Mouse (Mus musculus) midbrain, embryonic 11.5 days (tissue): ENCODE measurements at regions not wholly inside any gene's neighbourhood (a gene's known extent, or its start where the extent isn't known, plus 50 kb on each side); places are given as distances from the start of the nearest gene placed in this dataset.

Experiments
- ATAC-seq: fragments of 200-750 bp; cut with Nextera tagmentation; 2 replicates; pipeline ENCODE4 v1.8.0; 2017; ENCODE audit warnings: moderate TSS enrichment, moderate library complexity; ENCODE audit not compliant: low FRiP score
- DNase-seq: peaks from one replicate; pipeline ENCODE4 v3.0.0; 2015; ENCODE audit warnings: low spot score; ENCODE audit errors: missing footprints
- H3K27ac ChIP-seq: fragments of 300-500 bp; sonication (generic); 2 replicates; pipeline ENCODE4 v1.5.1; 2014; ENCODE audit warnings: low read depth, low read length
- H3K27me3 ChIP-seq: fragments of 300-500 bp; sonication (generic); 2 replicates; pipeline ENCODE4 v1.6.1; 2014; ENCODE audit warnings: mild to moderate bottlenecking, low read length, moderate library complexity, mixed read lengths; ENCODE audit not compliant: control insufficient read depth, insufficient read depth
- H3K36me3 ChIP-seq: fragments of 300-500 bp; sonication (generic); 2 replicates; pipeline ENCODE4 v1.6.1; 2014; ENCODE audit warnings: mild to moderate bottlenecking, low read length, moderate library complexity, mixed read lengths; ENCODE audit not compliant: control insufficient read depth, insufficient read depth
- H3K4me1 ChIP-seq: fragments of 300-500 bp; sonication (generic); 2 replicates; pipeline ENCODE4 v1.6.1; 2014; ENCODE audit warnings: low read length; ENCODE audit not compliant: control insufficient read depth, insufficient read depth
- H3K4me2 ChIP-seq: fragments of 300-500 bp; sonication (generic); 2 replicates; pipeline ENCODE4 v1.6.1; 2014; ENCODE audit warnings: mild to moderate bottlenecking, moderate library complexity
- H3K4me3 ChIP-seq: fragments of 300-500 bp; sonication (generic); 2 replicates; pipeline ENCODE4 v1.5.1; 2014; ENCODE audit warnings: low read depth, low read length
- H3K9ac ChIP-seq: fragments of 300-500 bp; sonication (generic); 2 replicates; pipeline ENCODE4 v1.6.1; 2014; ENCODE audit warnings: low read length
- H3K9me3 ChIP-seq: fragments of 300-500 bp; sonication (generic); 2 replicates; pipeline ENCODE4 v1.6.1; 2016; ENCODE audit warnings: low read length; ENCODE audit not compliant: control insufficient read depth
- WGBS: fragments of 180-500 bp; shearing (Covaris S2); extraction: QIAGEN DNeasy Blood & Tissue Kit; methylation state at CpG from one replicate; pipeline ENCODE4 v1.1.7; 2014; 5-methylcytosine and 5-hydroxymethylcytosine counted together

DNA sequence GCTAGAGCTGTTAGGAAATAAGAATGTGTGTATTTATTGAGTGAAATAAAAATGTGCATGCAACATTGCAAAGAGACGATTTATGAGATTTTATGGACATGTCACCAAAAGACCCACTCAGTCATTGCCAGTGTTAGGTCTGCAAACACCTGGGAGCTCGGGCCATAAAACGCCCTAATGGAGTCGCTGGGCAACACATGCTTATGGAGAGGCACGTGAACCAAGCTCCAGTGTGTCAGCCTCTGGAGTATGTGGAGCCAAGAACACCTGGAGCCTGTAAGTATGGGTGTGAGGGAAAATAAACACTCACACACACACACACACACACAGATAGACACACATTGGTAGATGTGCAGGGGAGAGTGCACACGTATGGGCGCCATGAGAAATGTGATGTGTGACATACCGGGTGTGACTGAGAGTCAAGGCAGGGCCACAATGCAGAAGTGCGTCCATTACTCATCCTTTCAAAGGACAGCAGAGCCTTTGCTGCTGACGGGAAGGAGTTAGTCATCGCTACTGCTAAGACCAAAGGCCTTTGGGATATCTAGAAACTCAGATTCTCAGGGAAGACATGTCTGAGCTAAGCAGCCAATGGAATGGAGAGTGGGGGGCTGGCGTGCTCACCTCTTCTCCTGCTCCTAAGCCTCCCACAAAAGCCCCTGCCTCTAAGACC, 124.2 kb downstream of the Gm826 start:
- Histone ChIP-seq H3K27ac (no peak overlapping the region), H3K9ac (no peak overlapping the region), H3K27me3 (no peaks in the 10 kb centered on the region), H3K36me3 (no peaks in the 10 kb centered on the region), H3K4me1 (no peaks in the 10 kb centered on the region), H3K9me3 (no peaks in the 10 kb centered on the region), H3K4me2 (no peak overlapping the region), H3K4me3 (no peak overlapping the region)
- WGBS: 91% methylated on average over 12 of the region's 12 CpGs
- ATAC-seq: no peak
- no peak for DNase-seq

DNA sequence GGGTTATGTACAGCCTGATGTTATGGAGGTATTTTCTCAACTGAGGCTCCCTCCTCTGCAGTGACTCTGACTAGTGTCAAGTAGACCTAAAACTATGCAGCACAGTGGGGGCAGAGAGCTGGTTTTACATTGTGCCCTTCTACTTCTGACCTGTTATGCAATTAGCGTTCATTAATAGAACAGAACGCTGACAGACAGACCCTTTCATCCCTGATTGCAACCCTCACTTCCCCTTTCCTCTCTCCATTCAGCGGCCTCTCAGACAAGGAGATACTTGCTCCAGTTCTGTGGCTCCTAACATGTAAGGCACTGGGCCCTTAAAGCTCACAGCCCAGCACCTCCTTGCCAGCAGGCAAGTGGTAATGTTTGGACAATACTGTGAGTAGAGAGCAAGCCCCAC, 125.7 kb downstream of the Gm826 start:
- no peak overlapping the region for H3K9ac ChIP-seq
- no peaks in the 10 kb centered on the region for H3K27me3 ChIP-seq
- no peaks in the 10 kb centered on the region for H3K9me3 ChIP-seq
- no peak overlapping the region for H3K4me3 ChIP-seq
- WGBS: 80% methylated on average over 3 of the region's 3 CpGs
- no peak for ATAC-seq
- no peaks in the 10 kb centered on the region for H3K4me1 ChIP-seq
- DNase-seq: no peak
- no peak overlapping the region for H3K4me2 ChIP-seq
- H3K27ac ChIP-seq: no peak overlapping the region
- H3K36me3 ChIP-seq: no peaks in the 10 kb centered on the region

DNA sequence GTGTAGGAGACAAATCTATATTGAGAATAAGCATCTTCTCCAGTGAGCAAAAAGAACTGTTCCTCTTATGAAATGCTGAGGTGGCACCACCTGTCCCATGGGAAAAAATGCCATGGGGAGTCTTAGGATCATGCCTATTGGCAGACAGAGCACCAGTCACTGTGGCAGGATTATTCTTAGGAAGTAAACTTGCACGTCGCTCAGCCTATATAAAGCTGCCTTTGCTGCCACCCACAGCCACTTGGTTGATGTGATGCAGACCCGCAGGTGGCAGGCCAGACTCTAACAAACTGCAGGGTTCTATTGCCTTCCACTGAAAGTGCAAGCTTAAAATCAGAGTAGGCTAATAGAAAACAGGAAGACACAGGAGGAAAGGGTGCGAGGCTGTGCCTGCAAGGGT, 126.7 kb downstream of the Gm826 start:
- Histone ChIP-seq H3K27me3 (no peaks in the 10 kb centered on the region), H3K4me3 (no peak overlapping the region), H3K27ac (no peak overlapping the region), H3K9me3 (no peaks in the 10 kb centered on the region), H3K4me1 (no peaks in the 10 kb centered on the region), H3K9ac (no peak overlapping the region), H3K36me3 (no peaks in the 10 kb centered on the region), H3K4me2 (no peak overlapping the region)
- ATAC-seq (no peak), DNase-seq (no peak)
- 77% methylated on average over 4 of the region's 4 CpGs for WGBS

DNA sequence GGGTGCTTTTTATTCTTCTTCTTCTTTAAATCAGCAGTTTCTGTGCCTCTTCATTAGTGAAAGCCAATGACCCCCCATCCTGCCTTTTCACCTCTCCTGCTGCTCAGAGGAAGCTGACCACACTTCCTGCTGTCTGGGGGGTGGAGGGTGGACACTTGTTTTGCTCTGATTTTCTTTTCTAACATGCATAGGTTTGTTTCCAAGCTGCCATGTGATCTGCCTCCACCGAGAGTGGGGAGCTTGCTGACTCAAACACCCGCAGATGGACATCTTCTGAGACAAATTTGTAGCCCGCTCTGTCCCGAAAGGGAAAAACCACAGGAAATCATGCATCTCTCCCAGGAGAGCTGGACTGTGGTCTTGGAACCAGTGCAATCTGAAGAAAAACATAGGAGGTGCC, 141.3 kb downstream of the Gm826 start:
- WGBS: 89% methylated on average over 4 of the region's 4 CpGs
- DNase-seq (no peak), ATAC-seq (no peak)
- H3K9me3 ChIP-seq: no peaks in the 10 kb centered on the region
- H3K27ac ChIP-seq: no peak overlapping the region
- no peak overlapping the region for H3K4me3 ChIP-seq
- H3K4me2 ChIP-seq: no peak overlapping the region
- no peaks in the 10 kb centered on the region for H3K4me1 ChIP-seq
- H3K36me3 ChIP-seq: no peaks in the 10 kb centered on the region
- no peaks in the 10 kb centered on the region for H3K27me3 ChIP-seq
- H3K9ac ChIP-seq: no peak overlapping the region

DNA sequence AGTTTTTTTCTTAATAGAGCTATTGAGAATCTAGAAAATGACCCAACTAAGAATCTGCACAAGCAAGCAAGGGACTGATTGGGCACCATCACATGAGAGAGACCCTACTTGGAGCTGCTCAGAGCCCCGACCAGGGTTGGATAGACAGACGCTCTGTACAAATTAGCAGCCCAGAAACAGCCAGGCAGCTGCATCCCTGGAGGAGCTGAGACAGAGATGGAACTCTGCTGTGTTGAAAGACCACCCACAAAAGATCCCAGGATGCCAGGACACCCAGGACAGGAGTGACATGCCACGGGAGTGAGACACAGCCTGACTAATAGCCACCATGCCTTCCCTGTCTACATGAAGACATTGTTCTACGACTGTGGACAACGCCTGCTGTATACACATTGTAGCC, 147.9 kb downstream of the Gm826 start:
- H3K9ac ChIP-seq: no peak overlapping the region
- DNase-seq (no peak), ATAC-seq (no peak)
- 85% methylated on average over 5 of the region's 5 CpGs for WGBS
- no peak overlapping the region for H3K4me2 ChIP-seq
- H3K4me3 ChIP-seq: no peak overlapping the region
- H3K9me3 ChIP-seq: no peaks in the 10 kb centered on the region
- no peaks in the 10 kb centered on the region for H3K27me3 ChIP-seq
- H3K36me3 ChIP-seq: no peaks in the 10 kb centered on the region
- H3K4me1 ChIP-seq: no peaks in the 10 kb centered on the region
- no peak overlapping the region for H3K27ac ChIP-seq

DNA sequence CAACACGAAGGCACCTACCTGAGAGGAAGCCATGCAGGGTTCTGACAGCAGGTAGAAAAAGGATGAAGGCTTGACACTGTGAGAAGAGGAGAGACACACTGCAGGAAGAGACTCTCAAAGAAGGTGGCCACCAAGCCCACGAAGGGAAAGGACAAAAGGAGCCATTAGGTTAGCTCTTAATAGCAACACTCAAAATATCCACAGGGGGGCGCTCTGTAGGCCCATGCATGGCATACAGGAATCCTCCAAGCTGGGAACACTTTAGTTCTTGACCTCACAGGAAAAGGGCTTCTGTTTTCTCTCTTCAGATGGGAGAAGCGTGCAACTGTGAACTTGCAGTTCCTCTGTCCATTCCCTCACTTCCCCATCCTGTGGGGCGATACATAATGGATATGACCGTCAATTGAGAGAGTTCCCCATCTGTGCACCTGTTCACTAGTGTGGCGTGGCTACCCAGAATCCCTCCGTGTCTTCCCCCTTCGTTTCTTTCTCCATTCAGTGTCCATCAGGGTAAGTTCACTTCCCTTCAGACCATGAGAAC, 162.9 kb downstream of the Gm826 start:
- Histone ChIP-seq H3K4me1 (no peaks in the 10 kb centered on the region), H3K4me2 (no peak overlapping the region), H3K9ac (no peak overlapping the region), H3K9me3 (no peaks in the 10 kb centered on the region), H3K36me3 (no peaks in the 10 kb centered on the region), H3K27me3 (no peaks in the 10 kb centered on the region), H3K4me3 (no peak overlapping the region), H3K27ac (no peak overlapping the region)
- no peak for ATAC-seq
- WGBS: 72% methylated on average over 9 of the region's 9 CpGs
- no peak for DNase-seq

DNA sequence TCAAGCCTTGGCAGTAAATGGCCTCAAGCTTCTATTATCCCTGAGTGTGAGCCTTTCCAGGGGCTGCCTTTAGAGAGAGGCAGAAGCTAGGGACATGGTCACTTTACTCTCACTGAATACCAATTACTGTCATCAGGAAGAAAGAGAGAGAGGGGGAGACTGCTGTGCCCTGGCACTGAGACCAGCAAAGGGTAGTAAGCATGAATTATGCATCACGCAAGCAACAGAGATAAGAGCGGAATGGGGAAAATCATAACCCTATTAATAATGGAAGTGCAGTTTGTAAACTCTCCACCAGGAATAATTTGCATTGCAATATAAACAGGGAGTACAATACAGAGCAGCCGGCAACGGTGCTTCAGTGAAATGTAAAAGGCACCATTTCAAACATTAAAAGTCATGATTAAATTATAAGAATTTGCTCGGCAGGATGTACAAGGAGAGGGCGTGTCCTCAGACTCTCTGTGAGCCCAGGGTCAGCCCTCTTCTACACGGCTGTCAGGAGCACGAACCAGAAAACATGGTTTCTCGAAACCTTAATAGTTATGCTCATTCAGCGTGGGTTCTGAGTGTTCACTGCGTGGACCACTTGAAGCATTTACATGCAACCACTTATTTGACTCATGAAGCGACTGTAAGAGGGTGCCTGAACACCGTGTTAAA, 175.2 kb downstream of the Gm826 start:
- no peaks in the 10 kb centered on the region for H3K36me3 ChIP-seq
- no peak overlapping the region for H3K27ac ChIP-seq
- no peak overlapping the region for H3K4me2 ChIP-seq
- no peaks in the 10 kb centered on the region for H3K9me3 ChIP-seq
- ATAC-seq (peak; percentile 55), DNase-seq (no peak)
- 86% methylated on average over 13 of the region's 13 CpGs for WGBS
- H3K4me3 ChIP-seq: no peak overlapping the region
- H3K4me1 ChIP-seq: no peaks in the 10 kb centered on the region
- H3K27me3 ChIP-seq: no peaks in the 10 kb centered on the region
- H3K9ac ChIP-seq: no peak overlapping the region

DNA sequence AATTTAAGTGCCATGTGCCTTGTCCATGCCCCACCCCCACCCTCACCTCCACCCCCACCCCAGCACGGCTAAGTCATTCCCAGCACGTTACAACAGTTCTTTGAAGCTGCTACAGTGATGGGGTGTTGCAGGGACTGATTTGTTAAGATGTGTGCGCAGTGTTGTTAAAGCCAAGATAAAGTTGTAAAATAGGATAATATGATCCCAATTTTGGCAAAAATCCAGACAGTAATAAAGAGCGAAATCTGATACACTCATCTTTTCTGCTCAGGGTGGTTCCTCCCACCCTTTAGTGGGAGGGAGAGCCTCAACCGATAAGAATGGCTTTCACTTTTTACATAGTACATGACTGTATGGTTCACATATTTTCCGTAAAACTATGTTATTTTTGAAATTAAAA, 180.2 kb downstream of the Gm826 start:
- no peak overlapping the region for H3K4me3 ChIP-seq
- H3K9ac ChIP-seq: no peak overlapping the region
- H3K36me3 ChIP-seq: no peaks in the 10 kb centered on the region
- H3K9me3 ChIP-seq: no peaks in the 10 kb centered on the region
- 83% methylated on average over 6 of the region's 6 CpGs for WGBS
- ATAC-seq: no peak
- no peaks in the 10 kb centered on the region for H3K4me1 ChIP-seq
- no peaks in the 10 kb centered on the region for H3K27me3 ChIP-seq
- DNase-seq: no peak
- no peak overlapping the region for H3K4me2 ChIP-seq
- H3K27ac ChIP-seq: no peak overlapping the region

DNA sequence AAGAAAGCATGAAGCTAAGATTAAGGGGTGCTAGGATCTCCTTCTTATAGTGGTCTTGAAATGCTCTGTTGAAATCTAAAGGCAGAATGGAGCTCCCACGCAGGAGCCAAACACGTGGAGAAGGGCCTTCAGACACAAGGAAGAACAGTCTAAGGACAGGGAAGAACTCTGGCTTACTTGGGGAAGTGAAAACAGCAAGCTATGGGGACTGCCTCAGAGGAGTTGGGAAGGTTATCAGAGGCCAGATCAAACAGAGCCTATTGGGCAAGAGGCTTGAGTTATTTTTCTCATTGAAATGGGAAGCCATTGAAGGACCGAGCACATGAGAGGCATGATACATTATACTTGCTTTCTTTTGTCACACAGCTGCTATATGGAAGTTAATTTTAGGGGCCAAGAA, 181.9 kb downstream of the Gm826 start:
- no peak overlapping the region for H3K27ac ChIP-seq
- WGBS: 79% methylated on average over 3 of the region's 3 CpGs
- no peak overlapping the region for H3K4me3 ChIP-seq
- DNase-seq (no peak), ATAC-seq (no peak)
- no peaks in the 10 kb centered on the region for H3K36me3 ChIP-seq
- H3K4me2 ChIP-seq: no peak overlapping the region
- no peaks in the 10 kb centered on the region for H3K4me1 ChIP-seq
- no peaks in the 10 kb centered on the region for H3K27me3 ChIP-seq
- no peaks in the 10 kb centered on the region for H3K9me3 ChIP-seq
- H3K9ac ChIP-seq: no peak overlapping the region
